Mouse (Mus musculus) hindbrain, embryonic 14.5 days (tissue): ENCODE measurements around the gene Fat1. TPM values are rescaled to one million over a fixed set of nuclear protein-coding genes. Genes with fewer than 3 reads are reported as not detected.

Experiments
- polyA plus RNA-seq: library from polyadenylated mRNA; unstranded; fragments of >200 nt; fragmentation: Nextera tagmentation; extraction: Ambion mirVana; gene quantifications from 2 replicates; pipeline ENCODE4 v1.2.1, GENCODE M21; 2014

Gene Fat1
- polyA plus RNA-seq, 1 experiment from 2014 or later, result 28.8 TPM

Other genes with a start within 250 kb of the Fat1 start
- 0.44 TPM in 1 of 2 replicates, not detected in the other for gene Mtnr1a, start 133.7 kb downstream of the Fat1 start, polyA plus RNA-seq